Mouse (Mus musculus): Measurements from ENCODE around the gene Zfp799.

DNA sequence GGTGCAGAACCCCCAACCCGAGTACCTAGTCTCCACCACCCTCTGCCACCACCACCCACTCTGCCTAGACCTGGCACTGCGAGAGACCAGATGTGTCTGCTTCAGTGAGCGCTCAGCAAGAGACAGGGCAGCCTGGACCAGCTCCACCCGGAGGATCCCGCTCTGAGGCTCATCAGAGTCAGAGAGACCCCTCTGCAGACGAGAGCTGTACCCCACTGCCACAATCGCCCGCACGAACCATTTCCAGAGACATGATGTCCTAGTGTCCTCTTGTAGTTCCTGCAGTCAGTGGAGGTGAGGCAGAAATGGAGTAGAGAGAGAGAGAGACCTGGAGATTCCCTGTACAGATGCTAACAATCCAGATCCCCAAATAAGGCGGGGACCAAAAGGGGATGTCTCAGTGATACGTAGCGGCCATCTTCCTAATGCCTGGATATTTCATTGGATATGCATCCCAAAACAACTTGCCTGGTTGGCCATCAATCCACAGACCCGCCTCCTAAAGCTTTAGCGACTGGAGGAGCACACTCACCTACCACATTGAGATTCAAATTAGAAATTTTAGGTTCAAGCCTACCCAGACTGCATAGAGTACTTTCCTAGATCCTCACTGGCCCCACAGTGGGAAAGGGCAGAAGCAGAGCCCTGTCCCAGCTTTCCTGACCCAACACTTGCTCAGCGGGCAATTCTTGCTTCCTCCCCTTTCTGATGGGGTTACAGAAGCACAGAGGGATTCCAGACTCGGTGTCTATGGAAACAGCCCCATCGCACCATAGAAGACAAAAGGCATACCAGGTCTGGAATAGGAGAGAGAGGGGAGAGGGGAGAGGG lies 20.3 kb downstream of the Zfp799 start, which contains the start of gene Zfp811:
- TF ChIP-seq POLR2A (IDR thresholded peaks at IDR 0.05; ENCODE audit: borderline replicate concordance, control insufficient read depth, low read depth, low read length) = no peak
- TF ChIP-seq CTCF (IDR thresholded peaks at IDR 0.05; ENCODE audit: control insufficient read depth, insufficient read depth, low read length) = no peak
